Mouse (Mus musculus) bone marrow macrophage, adult 2 months (primary cell): ENCODE measurements around the gene 1190007I07Rik. TPM values are rescaled to one million over a fixed set of nuclear protein-coding genes. Genes with fewer than 3 reads are reported as not detected.

Source experiments
- H3K27ac ChIP-seq: 2 replicates; pipeline ENCODE4 v1.5.1; 2012; ENCODE audit warnings: low read depth, low read length; ENCODE audit not compliant: insufficient read depth
- H3K4me1 ChIP-seq: 2 replicates; pipeline ENCODE4 v1.6.1; 2012; ENCODE audit warnings: low read length; ENCODE audit not compliant: control insufficient read depth, insufficient read depth
- H3K4me3 ChIP-seq: 2 replicates; pipeline ENCODE4 v1.5.1; 2012; ENCODE audit warnings: mild to moderate bottlenecking, low read length, moderate library complexity; ENCODE audit not compliant: insufficient read depth
- CTCF ChIP-seq: IDR thresholded peaks from 2 replicates; pipeline ENCODE4 v1.5.1; 2012; ENCODE audit warnings: low read depth, mild to moderate bottlenecking, low read length, moderate library complexity
- POLR2A ChIP-seq: IDR thresholded peaks from 2 replicates; pipeline ENCODE4 v1.6.1; 2012; ENCODE audit warnings: mild to moderate bottlenecking, low read depth, low read length, borderline replicate concordance
- polyA plus RNA-seq: library from polyadenylated mRNA; stranded (reverse); fragments of >200 nt; gene quantifications from 2 replicates; pipeline ENCODE4 v1.2.4, GENCODE M21; 2012; ENCODE audit not compliant: missing spikeins, insufficient read depth, insufficient read length

The 1190007I07Rik gene
- polyA plus RNA-seq, 1 experiment = 18.6 TPM

GRCm38 (mm10) chr10:82651221-82651620 lies 28.2 kb upstream of the 1190007I07Rik start:
- H3K27ac ChIP-seq = no peak overlapping the region
- H3K4me1 ChIP-seq = peaks cover 4% of the 10 kb centered on the region; the same call in 1 of the 2 replicates
- H3K4me3 ChIP-seq = no peak overlapping the region
- no peak for TF ChIP-seq POLR2A
- no peak for TF ChIP-seq CTCF

DNA sequence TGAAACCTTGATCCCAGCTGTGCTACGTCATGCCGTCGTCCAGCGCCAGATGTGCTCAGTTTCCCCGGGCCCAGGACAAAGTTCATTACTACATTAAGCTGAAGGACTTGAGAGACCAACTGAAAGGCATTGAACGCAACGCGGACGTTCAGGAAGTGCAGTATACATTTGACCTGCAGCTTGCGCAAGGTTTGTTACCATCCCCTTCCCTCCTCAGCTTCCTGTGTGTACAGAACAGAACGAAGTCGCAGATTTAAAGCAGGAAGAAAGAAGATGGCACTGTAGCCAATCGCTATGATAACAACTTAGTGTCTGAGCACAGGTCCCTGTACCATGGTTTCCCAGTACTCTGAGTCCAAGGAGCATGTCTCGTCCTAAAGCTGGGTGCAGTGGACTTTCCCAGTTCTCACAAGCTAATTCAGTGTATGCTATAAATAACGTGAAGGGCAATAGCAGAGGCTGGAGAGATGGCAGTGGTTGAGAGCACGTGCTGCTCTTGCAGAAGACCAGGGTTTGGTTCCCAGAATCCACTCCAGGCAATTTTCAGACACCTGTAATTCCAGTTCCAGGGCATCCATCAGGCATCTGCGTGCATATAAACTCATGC lies 24.3 kb upstream of the 1190007I07Rik start:
- TF ChIP-seq POLR2A (no peak), CTCF (no peak)
- Histone ChIP-seq H3K4me1 (peaks cover 4% of the 10 kb centered on the region; the same call in 1 of the 2 replicates), H3K27ac (0 out of 2 replicates have a peak overlapping the region, but pooled peaks have one; percentile 9), H3K4me3 (no peak overlapping the region)

DNA sequence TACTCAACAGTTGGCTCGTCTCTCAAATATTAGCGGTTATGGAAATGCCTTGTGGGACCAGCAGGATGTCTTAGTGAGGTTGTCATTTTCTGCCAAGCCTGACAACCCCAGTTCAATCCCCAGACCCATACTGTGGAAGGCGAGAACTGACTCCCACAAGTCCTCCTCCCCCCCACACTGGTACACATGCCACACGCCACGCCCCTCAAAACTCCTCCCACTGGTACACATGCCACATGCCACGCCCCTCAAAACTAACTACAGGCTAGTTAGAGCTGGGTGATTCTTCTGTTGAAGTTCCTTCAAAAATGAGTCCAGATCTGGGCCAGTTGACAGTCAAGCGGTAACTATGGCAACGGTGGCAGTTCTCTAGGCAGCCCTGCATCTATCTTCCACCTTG lies 23.1 kb upstream of the 1190007I07Rik start:
- H3K27ac ChIP-seq = no peak overlapping the region
- TF ChIP-seq POLR2A (no peak), CTCF (no peak)
- no peak overlapping the region for H3K4me3 ChIP-seq
- H3K4me1 ChIP-seq = peaks cover 4% of the 10 kb centered on the region; the same call in 1 of the 2 replicates

GRCm38 (mm10) chr10:82641481-82641880 lies 18.5 kb upstream of the 1190007I07Rik start:
- H3K4me1 ChIP-seq = no peaks in the 10 kb centered on the region
- H3K4me3 ChIP-seq = no peak overlapping the region
- TF ChIP-seq CTCF = no peak
- no peak for TF ChIP-seq POLR2A

GRCm38 (mm10) chr10:82639032-82639698 lies 16.1 kb upstream of the 1190007I07Rik start:
- no peak for TF ChIP-seq CTCF
- TF ChIP-seq POLR2A = no peak
- Histone ChIP-seq H3K4me1 (peaks cover 3% of the 10 kb centered on the region; the same call in 1 of the 2 replicates), H3K4me3 (no peak overlapping the region), H3K27ac (no peak overlapping the region)

More at GRCm38 (mm10) chr10:82641481-82641880, 18.5 kb upstream of the 1190007I07Rik start:
- no peak overlapping the region for H3K27ac ChIP-seq

DNA sequence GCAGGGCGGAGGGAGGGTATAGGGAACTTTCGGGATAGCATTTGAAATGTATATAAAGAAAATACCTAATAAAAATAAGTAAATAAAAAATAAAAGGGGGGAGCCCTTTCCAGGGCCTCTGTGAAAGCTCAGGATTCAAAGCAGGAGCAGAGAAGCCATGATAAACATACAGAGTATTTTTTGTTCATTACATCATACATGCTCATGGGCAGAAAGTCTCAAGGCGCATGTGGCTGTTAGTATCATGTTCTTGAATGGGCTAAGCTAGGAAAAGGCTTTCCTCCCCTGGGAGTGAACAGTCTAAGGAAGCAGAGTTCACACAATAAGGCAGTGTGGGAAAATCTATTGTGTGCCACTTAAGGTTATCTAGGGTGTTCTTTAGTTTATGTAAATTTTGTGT lies 13.3 kb upstream of the 1190007I07Rik start:
- Histone ChIP-seq H3K4me1 (peaks cover 3% of the 10 kb centered on the region; the same call in 1 of the 2 replicates), H3K27ac (no peak overlapping the region), H3K4me3 (no peak overlapping the region)
- no peak for TF ChIP-seq CTCF
- no peak for TF ChIP-seq POLR2A

GRCm38 (mm10) chr10:82634348-82634747 lies 11.3 kb upstream of the 1190007I07Rik start:
- no peak overlapping the region for H3K4me3 ChIP-seq
- peaks cover 11% of the 10 kb centered on the region for H3K4me1 ChIP-seq
- H3K27ac ChIP-seq = no peak overlapping the region
- no peak for TF ChIP-seq POLR2A
- no peak for TF ChIP-seq CTCF

DNA sequence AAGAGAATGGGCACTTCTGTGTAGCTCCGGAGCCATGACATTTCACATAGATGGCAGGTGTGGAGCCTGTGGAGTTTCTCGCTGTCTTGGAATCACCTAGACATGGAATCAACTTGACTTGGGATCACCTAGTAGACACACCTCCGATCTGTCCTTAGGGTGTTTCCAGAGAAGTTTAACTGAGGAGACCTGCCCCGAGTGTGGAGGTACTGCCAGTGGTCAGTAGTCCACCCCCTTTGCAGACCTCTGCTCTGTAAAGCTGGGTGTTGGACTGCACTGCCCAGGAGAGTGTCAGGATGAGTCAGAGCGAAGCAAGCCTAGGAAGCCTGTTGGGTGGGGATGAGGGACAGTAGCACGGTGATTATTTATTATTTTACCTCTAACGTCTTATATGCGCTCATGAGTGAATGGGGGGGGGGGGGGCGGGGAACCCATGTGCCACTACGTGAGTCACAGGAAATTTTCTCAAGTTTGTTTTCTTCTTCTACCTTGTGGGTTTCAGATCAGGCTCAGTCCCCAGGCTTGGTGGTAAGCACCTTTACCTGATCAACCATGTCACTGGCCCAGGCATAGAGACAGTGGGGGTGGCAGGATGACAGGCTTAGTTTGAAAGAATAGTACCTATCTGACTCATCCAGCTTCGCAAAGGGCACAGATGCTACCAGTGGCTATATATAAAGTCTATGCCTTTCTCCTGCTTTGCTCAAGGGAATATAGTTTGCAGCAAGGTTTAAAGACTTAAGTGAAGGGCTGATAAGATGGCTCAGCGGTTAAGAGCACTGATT lies 9.7 kb upstream of the 1190007I07Rik start:
- Histone ChIP-seq H3K27ac (no peak overlapping the region), H3K4me1 (peaks cover 16% of the 10 kb centered on the region), H3K4me3 (no peak overlapping the region)
- TF ChIP-seq CTCF = no peak
- no peak for TF ChIP-seq POLR2A

DNA sequence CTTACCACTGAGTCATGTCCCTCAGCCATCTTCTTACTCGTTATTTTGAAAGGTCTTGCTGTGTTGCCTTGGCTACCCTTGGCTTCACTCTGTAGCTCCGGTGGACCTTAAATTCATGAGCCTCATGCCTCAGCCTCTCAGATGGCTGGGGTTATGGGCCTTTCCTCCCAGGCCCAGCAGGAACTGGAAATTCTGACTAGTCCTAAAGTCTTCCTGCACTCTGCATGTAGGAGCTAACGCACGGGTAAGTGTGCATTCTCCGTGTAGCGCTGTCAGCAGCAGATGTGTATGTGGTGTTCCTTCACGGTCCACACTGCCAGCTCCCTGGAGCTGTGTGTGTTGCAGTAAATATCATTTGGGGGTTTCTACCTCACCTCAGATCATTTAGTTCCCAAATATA lies 8.1 kb upstream of the 1190007I07Rik start:
- no peak overlapping the region for H3K27ac ChIP-seq
- TF ChIP-seq POLR2A = no peak
- TF ChIP-seq CTCF = no peak
- H3K4me3 ChIP-seq = no peak overlapping the region; the same call in 1 of the 2 replicates
- H3K4me1 ChIP-seq = peaks cover 16% of the 10 kb centered on the region
